Mouse (Mus musculus): ENCODE results near the gene Cdip1. TPM values are rescaled to one million over a fixed set of nuclear protein-coding genes. Genes with fewer than 3 reads are reported as not detected.
A peak's percentile ranks its signal among the peaks of the same experiment; 100 is the strongest.

The Cdip1 gene
- polyA plus RNA-seq, 1 experiment, result 76.7 TPM

GRCm38 (mm10) chr16:4752155-4752554 lies 37.9 kb downstream of the Cdip1 start:
- Histone ChIP-seq H3K4me3 (replicated peaks; ENCODE audit: extremely low read depth, low read depth, low read length) (no peak overlapping the region), H3K4me1 (ENCODE audit: control insufficient read depth, insufficient read depth, low read length) (peaks cover 5% of the 10 kb centered on the region; the same call in 1 of the 2 replicates)
- no peak for DNase-seq
- no peak for TF ChIP-seq POLR2A (IDR thresholded peaks at IDR 0.05; ENCODE audit: borderline replicate concordance, extremely low read depth, low read depth, low read length)
- TF ChIP-seq CTCF (IDR thresholded peaks at IDR 0.05; ENCODE audit: insufficient read depth, low read length), result no peak
- 85% methylated on average over 3 of the region's 3 CpGs for WGBS

GRCm38 (mm10) chr16:4742186-4742585 lies 47.9 kb downstream of the Cdip1 start:
- no peak for DNase-seq
- 62% methylated on average over 1 of the region's 1 CpGs for WGBS
- TF ChIP-seq POLR2A (IDR thresholded peaks at IDR 0.05; ENCODE audit: borderline replicate concordance, extremely low read depth, low read depth, low read length) (no peak), CTCF (IDR thresholded peaks at IDR 0.05; ENCODE audit: insufficient read depth, low read length) (no peak)
- Histone ChIP-seq H3K4me3 (replicated peaks; ENCODE audit: extremely low read depth, low read depth, low read length) (no peak overlapping the region), H3K4me1 (ENCODE audit: control insufficient read depth, insufficient read depth, low read length) (peaks cover 7% of the 10 kb centered on the region)

- H3K4me3 ChIP-seq (replicated peaks; ENCODE audit: extremely low read depth, low read depth, low read length), result no peak overlapping the region
- peaks cover 7% of the 10 kb centered on the region for H3K4me1 ChIP-seq (ENCODE audit: control insufficient read depth, insufficient read depth, low read length)
- WGBS, result 76% methylated on average over 2 of the region's 2 CpGs
- no peak for DNase-seq
- TF ChIP-seq CTCF (IDR thresholded peaks at IDR 0.05; ENCODE audit: insufficient read depth, low read length) (no peak), POLR2A (IDR thresholded peaks at IDR 0.05; ENCODE audit: borderline replicate concordance, extremely low read depth, low read depth, low read length) (no peak)
These were observed 50.1 kb downstream of the Cdip1 start for GRCm38 (mm10) chr16:4739994-4740393.

GRCm38 (mm10) chr16:4736262-4736661 lies 53.8 kb downstream of the Cdip1 start:
- 67% methylated on average over 2 of the region's 2 CpGs for WGBS
- Histone ChIP-seq H3K4me3 (replicated peaks; ENCODE audit: extremely low read depth, low read depth, low read length) (no peak overlapping the region), H3K4me1 (ENCODE audit: control insufficient read depth, insufficient read depth, low read length) (peaks cover 6% of the 10 kb centered on the region)
- DNase-seq, result no peak
- TF ChIP-seq CTCF (IDR thresholded peaks at IDR 0.05; ENCODE audit: insufficient read depth, low read length) (no peak), POLR2A (IDR thresholded peaks at IDR 0.05; ENCODE audit: borderline replicate concordance, extremely low read depth, low read depth, low read length) (no peak)

- Histone ChIP-seq H3K4me3 (replicated peaks; ENCODE audit: extremely low read depth, low read depth, low read length) (no peak overlapping the region), H3K4me1 (ENCODE audit: control insufficient read depth, insufficient read depth, low read length) (peaks cover 11% of the 10 kb centered on the region)
- TF ChIP-seq CTCF (IDR thresholded peaks at IDR 0.05; ENCODE audit: insufficient read depth, low read length) (no peak), POLR2A (IDR thresholded peaks at IDR 0.05; ENCODE audit: borderline replicate concordance, extremely low read depth, low read depth, low read length) (no peak)
- no peak for DNase-seq
- 68% methylated on average over 3 of the region's 3 CpGs for WGBS
These were observed 59.2 kb downstream of the Cdip1 start for GRCm38 (mm10) chr16:4730776-4731358.

GRCm38 (mm10) chr16:4727963-4728362 lies 62.1 kb downstream of the Cdip1 start:
- 22% methylated on average over 1 of the region's 1 CpGs for WGBS
- no peak for DNase-seq
- no peak overlapping the region for H3K4me3 ChIP-seq (replicated peaks; ENCODE audit: extremely low read depth, low read depth, low read length)
- H3K4me1 ChIP-seq (ENCODE audit: control insufficient read depth, insufficient read depth, low read length), result peaks cover 11% of the 10 kb centered on the region
- TF ChIP-seq CTCF (IDR thresholded peaks at IDR 0.05; ENCODE audit: insufficient read depth, low read length) (no peak), POLR2A (IDR thresholded peaks at IDR 0.05; ENCODE audit: borderline replicate concordance, extremely low read depth, low read depth, low read length) (no peak)

GRCm38 (mm10) chr16:4727526-4727925 lies 62.6 kb downstream of the Cdip1 start:
- no peak for DNase-seq
- H3K4me3 ChIP-seq (replicated peaks; ENCODE audit: extremely low read depth, low read depth, low read length), result no peak overlapping the region
- TF ChIP-seq POLR2A (IDR thresholded peaks at IDR 0.05; ENCODE audit: borderline replicate concordance, extremely low read depth, low read depth, low read length), result no peak
- no peak for TF ChIP-seq CTCF (IDR thresholded peaks at IDR 0.05; ENCODE audit: insufficient read depth, low read length)
- WGBS, result 83% methylated on average over 1 of the region's 1 CpGs
- H3K4me1 ChIP-seq (ENCODE audit: control insufficient read depth, insufficient read depth, low read length), result peaks cover 11% of the 10 kb centered on the region

GRCm38 (mm10) chr16:4726528-4727128 lies 63.5 kb downstream of the Cdip1 start:
- under 1% methylated on average over 40 of the region's 40 CpGs for WGBS
- no peak for DNase-seq
- TF ChIP-seq POLR2A (IDR thresholded peaks at IDR 0.05; ENCODE audit: borderline replicate concordance, extremely low read depth, low read depth, low read length) (no peak), CTCF (IDR thresholded peaks at IDR 0.05; ENCODE audit: insufficient read depth, low read length) (no peak)
- Histone ChIP-seq H3K4me3 (replicated peaks; ENCODE audit: extremely low read depth, low read depth, low read length) (peak overlapping the region; percentile 83), H3K4me1 (ENCODE audit: control insufficient read depth, insufficient read depth, low read length) (peaks cover 11% of the 10 kb centered on the region)

- peaks cover 7% of the 10 kb centered on the region for H3K4me1 ChIP-seq (ENCODE audit: control insufficient read depth, insufficient read depth, low read length)
- WGBS, result 5% methylated on average over 35 of the region's 35 CpGs
- peak; percentile 98 for DNase-seq
- TF ChIP-seq POLR2A (IDR thresholded peaks at IDR 0.05; ENCODE audit: borderline replicate concordance, extremely low read depth, low read depth, low read length) (peak; percentile 97), CTCF (IDR thresholded peaks at IDR 0.05; ENCODE audit: insufficient read depth, low read length) (no peak)
- peak within 1 kb of the TSS; percentile 83 for H3K4me3 ChIP-seq (replicated peaks; ENCODE audit: extremely low read depth, low read depth, low read length)
These were observed 64.1 kb downstream of the Cdip1 start, which contains the start of gene Hmox2 for GRCm38 (mm10) chr16:4725780-4726527. Hmox2 (plus strand) TSS chr16:4726361.
